Mouse (Mus musculus): Measurements from ENCODE around the gene Mapk9.

GRCm38 (mm10) chr11:49831980-49832379 is 14.6 kb upstream of the Mapk9 start:
- no peak for TF ChIP-seq CTCF (IDR thresholded peaks at IDR 0.05; ENCODE audit: extremely low read depth, insufficient read depth, low read length)
- no peak for TF ChIP-seq POLR2A (IDR thresholded peaks at IDR 0.05; ENCODE audit: extremely low read depth, insufficient read depth, low read length)

Measured in cortical plate, adult 2 months (tissue).